Mouse (Mus musculus): ENCODE results near the gene Ddc. TPM values are rescaled to one million over a fixed set of nuclear protein-coding genes. Genes with fewer than 3 reads are reported as not detected.

The Ddc gene
- polyA plus RNA-seq, 1 experiment from 2014 or later, result 20.7 TPM

- no peak overlapping the region for H3K4me2 ChIP-seq (replicated peaks)
- no peaks in the 10 kb centered on the region for H3K27me3 ChIP-seq
- H3K27ac ChIP-seq (replicated peaks), result no peak overlapping the region
- 82% methylated on average over 7 of the region's 7 CpGs for WGBS
- ATAC-seq (ENCODE audit: insufficient number of reproducible peaks, low FRiP score, low TSS enrichment, low read depth), result no peak
- H3K9me3 ChIP-seq (replicated peaks), result no peaks in the 10 kb centered on the region
- H3K9ac ChIP-seq, result no peak overlapping the region
- H3K36me3 ChIP-seq, result no peaks in the 10 kb centered on the region
- peaks cover 30% of the 10 kb centered on the region for H3K4me1 ChIP-seq
- no peak overlapping the region for H3K4me3 ChIP-seq (replicated peaks)
These were observed 58.1 kb downstream of the Ddc start for GRCm38 (mm10) chr11:11839874-11840273.

- ATAC-seq (ENCODE audit: insufficient number of reproducible peaks, low FRiP score, low TSS enrichment, low read depth), result no peak
- Histone ChIP-seq H3K4me2 (replicated peaks) (no peak overlapping the region), H3K4me1 (peaks cover 31% of the 10 kb centered on the region), H3K27me3 (no peaks in the 10 kb centered on the region), H3K27ac (replicated peaks) (peak overlapping the region; percentile 65), H3K36me3 (no peaks in the 10 kb centered on the region), H3K9ac (no peak overlapping the region), H3K4me3 (replicated peaks) (no peak overlapping the region), H3K9me3 (replicated peaks) (no peaks in the 10 kb centered on the region)
- 69% methylated on average over 5 of the region's 5 CpGs for WGBS
These were observed 60.6 kb downstream of the Ddc start for GRCm38 (mm10) chr11:11837384-11837783.

GRCm38 (mm10) chr11:11836713-11837370 is 61.1 kb downstream of the Ddc start:
- Histone ChIP-seq H3K9me3 (replicated peaks) (no peaks in the 10 kb centered on the region), H3K9ac (no peak overlapping the region), H3K27ac (replicated peaks) (peak overlapping the region; percentile 65), H3K4me1 (peaks cover 36% of the 10 kb centered on the region), H3K4me3 (replicated peaks) (no peak overlapping the region), H3K4me2 (replicated peaks) (no peak overlapping the region), H3K27me3 (no peaks in the 10 kb centered on the region), H3K36me3 (no peaks in the 10 kb centered on the region)
- WGBS, result 54% methylated on average over 18 of the region's 18 CpGs
- ATAC-seq (ENCODE audit: insufficient number of reproducible peaks, low FRiP score, low TSS enrichment, low read depth), result no peak

- no peaks in the 10 kb centered on the region for H3K36me3 ChIP-seq
- peak overlapping the region; percentile 65 for H3K27ac ChIP-seq (replicated peaks)
- no peaks in the 10 kb centered on the region for H3K27me3 ChIP-seq
- H3K4me2 ChIP-seq (replicated peaks), result no peak overlapping the region
- H3K4me3 ChIP-seq (replicated peaks), result no peak overlapping the region
- H3K9me3 ChIP-seq (replicated peaks), result no peaks in the 10 kb centered on the region
- WGBS, result 51% methylated on average over 8 of the region's 8 CpGs
- peaks cover 40% of the 10 kb centered on the region for H3K4me1 ChIP-seq
- no peak for ATAC-seq (ENCODE audit: insufficient number of reproducible peaks, low FRiP score, low TSS enrichment, low read depth)
- H3K9ac ChIP-seq, result no peak overlapping the region
These were observed 61.7 kb downstream of the Ddc start for GRCm38 (mm10) chr11:11836262-11836661.

- no peak for ATAC-seq (ENCODE audit: insufficient number of reproducible peaks, low FRiP score, low TSS enrichment, low read depth)
These were observed 62.2 kb downstream of the Ddc start for GRCm38 (mm10) chr11:11835791-11836190.

GRCm38 (mm10) chr11:11835361-11835760 is 62.6 kb downstream of the Ddc start:
- Histone ChIP-seq H3K4me1 (peaks cover 44% of the 10 kb centered on the region), H3K27me3 (no peaks in the 10 kb centered on the region), H3K27ac (replicated peaks) (peak overlapping the region; percentile 58; the same call in 1 of the 2 replicates), H3K36me3 (no peaks in the 10 kb centered on the region), H3K9ac (no peak overlapping the region), H3K4me2 (replicated peaks) (no peak overlapping the region), H3K4me3 (replicated peaks) (no peak overlapping the region), H3K9me3 (replicated peaks) (no peaks in the 10 kb centered on the region)
- no peak for ATAC-seq (ENCODE audit: insufficient number of reproducible peaks, low FRiP score, low TSS enrichment, low read depth)
- 41% methylated on average over 6 of the region's 6 CpGs for WGBS

More at GRCm38 (mm10) chr11:11835791-11836190, 62.2 kb downstream of the Ddc start:
- Histone ChIP-seq H3K4me1 (peaks cover 44% of the 10 kb centered on the region), H3K9ac (no peak overlapping the region), H3K27me3 (no peaks in the 10 kb centered on the region), H3K9me3 (replicated peaks) (no peaks in the 10 kb centered on the region), H3K36me3 (no peaks in the 10 kb centered on the region), H3K4me2 (replicated peaks) (no peak overlapping the region), H3K27ac (replicated peaks) (peak overlapping the region; percentile 65), H3K4me3 (replicated peaks) (no peak overlapping the region)
- WGBS, result 65% methylated on average over 4 of the region's 4 CpGs

- WGBS, result 35% methylated on average over 8 of the region's 8 CpGs
- ATAC-seq (ENCODE audit: insufficient number of reproducible peaks, low FRiP score, low TSS enrichment, low read depth), result no peak
These were observed 64.8 kb downstream of the Ddc start for GRCm38 (mm10) chr11:11833100-11833499.

GRCm38 (mm10) chr11:11832755-11833084 is 65.2 kb downstream of the Ddc start:
- Histone ChIP-seq H3K27me3 (no peaks in the 10 kb centered on the region), H3K36me3 (no peaks in the 10 kb centered on the region), H3K4me2 (replicated peaks) (no peak overlapping the region), H3K9ac (no peak overlapping the region), H3K4me3 (replicated peaks) (no peak overlapping the region), H3K9me3 (replicated peaks) (no peaks in the 10 kb centered on the region), H3K4me1 (peaks cover 56% of the 10 kb centered on the region), H3K27ac (replicated peaks) (peak overlapping the region; percentile 82)
- ATAC-seq (ENCODE audit: insufficient number of reproducible peaks, low FRiP score, low TSS enrichment, low read depth), result no peak
- 39% methylated on average over 6 of the region's 6 CpGs for WGBS

More at GRCm38 (mm10) chr11:11833100-11833499, 64.8 kb downstream of the Ddc start:
- H3K9ac ChIP-seq, result no peak overlapping the region
- no peaks in the 10 kb centered on the region for H3K36me3 ChIP-seq
- peaks cover 57% of the 10 kb centered on the region for H3K4me1 ChIP-seq
- H3K4me3 ChIP-seq (replicated peaks), result no peak overlapping the region
- H3K27me3 ChIP-seq, result no peaks in the 10 kb centered on the region
- no peak overlapping the region for H3K4me2 ChIP-seq (replicated peaks)
- H3K9me3 ChIP-seq (replicated peaks), result no peaks in the 10 kb centered on the region
- H3K27ac ChIP-seq (replicated peaks), result peak overlapping the region; percentile 82

GRCm38 (mm10) chr11:11831940-11832754 is 65.8 kb downstream of the Ddc start:
- Histone ChIP-seq H3K4me2 (replicated peaks) (no peak overlapping the region), H3K36me3 (no peaks in the 10 kb centered on the region), H3K4me1 (peaks cover 51% of the 10 kb centered on the region), H3K27me3 (no peaks in the 10 kb centered on the region), H3K9me3 (replicated peaks) (no peaks in the 10 kb centered on the region), H3K4me3 (replicated peaks) (no peak overlapping the region), H3K27ac (replicated peaks) (peak overlapping the region; percentile 82), H3K9ac (0 out of 2 replicates have a peak overlapping the region, but pooled peaks have one; percentile 2)
- no peak for ATAC-seq (ENCODE audit: insufficient number of reproducible peaks, low FRiP score, low TSS enrichment, low read depth)
- 15% methylated on average over 6 of the region's 6 CpGs for WGBS

GRCm38 (mm10) chr11:11831526-11831925 is 66.4 kb downstream of the Ddc start:
- peak overlapping the region; percentile 82 for H3K27ac ChIP-seq (replicated peaks)
- H3K9ac ChIP-seq, result no peak overlapping the region
- H3K4me2 ChIP-seq (replicated peaks), result no peak overlapping the region

GRCm38 (mm10) chr11:11830884-11831495 is 67.0 kb downstream of the Ddc start:
- H3K4me2 ChIP-seq (replicated peaks), result no peak overlapping the region

More at GRCm38 (mm10) chr11:11831526-11831925, 66.4 kb downstream of the Ddc start:
- peaks cover 46% of the 10 kb centered on the region for H3K4me1 ChIP-seq
- no peaks in the 10 kb centered on the region for H3K36me3 ChIP-seq
- no peak for ATAC-seq (ENCODE audit: insufficient number of reproducible peaks, low FRiP score, low TSS enrichment, low read depth)
- no peak overlapping the region for H3K4me3 ChIP-seq (replicated peaks)
- WGBS, result 16% methylated on average over 6 of the region's 6 CpGs
- H3K9me3 ChIP-seq (replicated peaks), result no peaks in the 10 kb centered on the region
- H3K27me3 ChIP-seq, result no peaks in the 10 kb centered on the region

More at GRCm38 (mm10) chr11:11830884-11831495, 67.0 kb downstream of the Ddc start:
- ATAC-seq (ENCODE audit: insufficient number of reproducible peaks, low FRiP score, low TSS enrichment, low read depth), result no peak
- H3K4me3 ChIP-seq (replicated peaks), result no peak overlapping the region
- H3K27ac ChIP-seq (replicated peaks), result peak overlapping the region; percentile 74
- no peaks in the 10 kb centered on the region for H3K9me3 ChIP-seq (replicated peaks)
- no peaks in the 10 kb centered on the region for H3K27me3 ChIP-seq
- H3K9ac ChIP-seq, result no peak overlapping the region
- H3K36me3 ChIP-seq, result no peaks in the 10 kb centered on the region
- 40% methylated on average over 12 of the region's 12 CpGs for WGBS
- peaks cover 48% of the 10 kb centered on the region for H3K4me1 ChIP-seq

Measured in embryonic facial prominence, embryonic 15.5 days (tissue).